Mouse (Mus musculus) megakaryocyte, embryonic 14.5 days (primary cell): ENCODE measurements at regions not wholly inside any gene's neighbourhood (a gene's known extent, or its start where the extent isn't known, plus 50 kb on each side); places are given as distances from the start of the nearest gene placed in this dataset.

ENCODE experiments used
- H3K27me3 ChIP-seq: replicated peaks from 2 replicates; pipeline ENCODE3; 2012; ENCODE audit warnings: inconsistent platforms
- H3K36me3 ChIP-seq: replicated peaks from 2 replicates; pipeline ENCODE3; 2012; ENCODE audit warnings: low read length, inconsistent platforms, mixed read lengths
- H3K4me1 ChIP-seq: 2 replicates; pipeline ENCODE4 v1.6.1; 2012; ENCODE audit warnings: inconsistent platforms
- H3K4me3 ChIP-seq: replicated peaks from 2 replicates; pipeline ENCODE3; 2012; ENCODE audit warnings: moderate library complexity, mild to moderate bottlenecking, inconsistent platforms
- H3K9me3 ChIP-seq: 2 replicates; pipeline ENCODE4 v1.6.1; 2012; ENCODE audit warnings: inconsistent platforms
- FLI1 ChIP-seq: IDR thresholded peaks from 2 replicates; pipeline ENCODE4 v1.6.1; 2012; ENCODE audit warnings: low read length, inconsistent platforms, mixed read lengths
- GATA1 ChIP-seq: IDR thresholded peaks from 3 replicates; pipeline ENCODE4 v1.6.1; 2012; ENCODE audit warnings: mixed read lengths, low read length, inconsistent platforms, borderline replicate concordance

DNA sequence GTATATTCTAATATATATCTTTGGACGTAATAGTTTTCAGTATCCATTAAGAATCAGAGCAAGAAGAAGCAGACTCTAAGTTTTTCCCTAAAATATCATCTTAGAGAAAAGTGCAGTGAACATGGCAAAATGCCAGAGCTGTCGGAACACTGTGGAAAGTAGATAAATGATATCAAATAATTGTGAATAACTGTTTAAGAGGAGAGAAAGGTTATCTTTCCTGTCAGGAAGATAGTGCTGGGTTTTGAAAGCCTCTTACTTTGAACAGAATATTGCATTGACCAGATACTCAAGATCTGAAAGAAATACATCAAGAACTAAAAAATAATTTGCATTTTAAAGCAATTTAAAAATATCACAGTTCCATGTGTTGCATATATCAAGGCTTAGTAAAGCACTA lies 1549.2 kb downstream of the Pcdh18 start:
- Histone ChIP-seq H3K4me1 (no peaks in the 10 kb centered on the region), H3K9me3 (no peaks in the 10 kb centered on the region), H3K27me3 (no peaks in the 10 kb centered on the region), H3K36me3 (no peaks in the 10 kb centered on the region), H3K4me3 (no peak overlapping the region)
- TF ChIP-seq GATA1 (no peak), FLI1 (no peak)

DNA sequence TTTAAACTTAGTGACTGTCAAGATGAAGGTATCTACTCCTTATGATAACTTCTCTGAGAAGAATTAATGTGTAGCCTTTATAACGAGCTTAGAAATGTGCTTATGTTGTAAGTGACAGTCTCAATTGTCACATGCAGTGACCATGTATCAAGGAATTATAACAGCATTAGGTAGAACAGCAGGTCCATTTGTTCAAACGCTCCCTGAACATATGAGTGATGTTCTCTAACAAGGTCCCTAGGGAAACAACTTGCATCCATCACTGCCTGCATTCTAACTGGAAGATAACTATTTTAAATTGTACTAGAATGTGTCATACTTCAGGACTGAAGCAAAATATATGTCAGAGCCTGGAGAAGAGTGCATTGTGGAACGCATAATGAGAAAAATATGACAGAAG lies 1562.8 kb downstream of the Pcdh18 start:
- Histone ChIP-seq H3K9me3 (no peaks in the 10 kb centered on the region), H3K36me3 (no peaks in the 10 kb centered on the region), H3K4me3 (no peak overlapping the region), H3K4me1 (no peaks in the 10 kb centered on the region), H3K27me3 (no peaks in the 10 kb centered on the region)
- TF ChIP-seq FLI1 (no peak), GATA1 (no peak)

GRCm38 (mm10) chr3:48144885-48145284 lies 1612.2 kb downstream of the Pcdh18 start:
- H3K4me1 ChIP-seq, result no peaks in the 10 kb centered on the region
- no peaks in the 10 kb centered on the region for H3K27me3 ChIP-seq
- H3K36me3 ChIP-seq, result no peaks in the 10 kb centered on the region
- H3K9me3 ChIP-seq, result peaks cover 11% of the 10 kb centered on the region; the same call in 1 of the 2 replicates
- H3K4me3 ChIP-seq, result peak overlapping the region; percentile 33
- TF ChIP-seq GATA1 (no peak), FLI1 (no peak)

- no peaks in the 10 kb centered on the region for H3K9me3 ChIP-seq
- no peaks in the 10 kb centered on the region for H3K27me3 ChIP-seq
- H3K4me3 ChIP-seq, result no peak overlapping the region
- H3K36me3 ChIP-seq, result no peaks in the 10 kb centered on the region
- no peaks in the 10 kb centered on the region for H3K4me1 ChIP-seq
- no peak for TF ChIP-seq GATA1
- TF ChIP-seq FLI1, result no peak
These were observed 1622.2 kb downstream of the Pcdh18 start for GRCm38 (mm10) chr3:48134938-48135337.

- Histone ChIP-seq H3K9me3 (no peaks in the 10 kb centered on the region), H3K27me3 (no peaks in the 10 kb centered on the region), H3K4me1 (no peaks in the 10 kb centered on the region), H3K4me3 (no peak overlapping the region), H3K36me3 (no peaks in the 10 kb centered on the region)
- TF ChIP-seq FLI1 (no peak), GATA1 (no peak)
These were observed 1632.9 kb downstream of the Pcdh18 start for GRCm38 (mm10) chr3:48124263-48124662.

- H3K4me1 ChIP-seq, result no peaks in the 10 kb centered on the region
- H3K9me3 ChIP-seq, result no peaks in the 10 kb centered on the region
- H3K27me3 ChIP-seq, result no peaks in the 10 kb centered on the region
- no peaks in the 10 kb centered on the region for H3K36me3 ChIP-seq
- TF ChIP-seq GATA1 (no peak), FLI1 (no peak)
- H3K4me3 ChIP-seq, result no peak overlapping the region
These were observed 1652.8 kb upstream of the Pabpc4l start for GRCm38 (mm10) chr3:48100847-48101246.

GRCm38 (mm10) chr3:48080616-48081015 lies 1632.6 kb upstream of the Pabpc4l start:
- Histone ChIP-seq H3K36me3 (no peaks in the 10 kb centered on the region), H3K27me3 (no peaks in the 10 kb centered on the region), H3K4me3 (no peak overlapping the region), H3K9me3 (no peaks in the 10 kb centered on the region), H3K4me1 (no peaks in the 10 kb centered on the region)
- TF ChIP-seq FLI1 (no peak), GATA1 (no peak)

- H3K4me1 ChIP-seq, result no peaks in the 10 kb centered on the region
- no peaks in the 10 kb centered on the region for H3K27me3 ChIP-seq
- H3K9me3 ChIP-seq, result no peaks in the 10 kb centered on the region
- TF ChIP-seq FLI1, result no peak
- no peak for TF ChIP-seq GATA1
- H3K36me3 ChIP-seq, result no peaks in the 10 kb centered on the region
- H3K4me3 ChIP-seq, result no peak overlapping the region
These were observed 1627.3 kb upstream of the Pabpc4l start for GRCm38 (mm10) chr3:48075306-48075705.

GRCm38 (mm10) chr3:48068628-48069027 lies 1620.6 kb upstream of the Pabpc4l start:
- TF ChIP-seq FLI1 (no peak), GATA1 (no peak)

More at GRCm38 (mm10) chr3:48068628-48069027, 1620.6 kb upstream of the Pabpc4l start:
- Histone ChIP-seq H3K4me1 (no peaks in the 10 kb centered on the region), H3K9me3 (no peaks in the 10 kb centered on the region), H3K4me3 (no peak overlapping the region), H3K27me3 (no peaks in the 10 kb centered on the region), H3K36me3 (no peaks in the 10 kb centered on the region)
